Mouse (Mus musculus) adrenal gland, adult 2 months (tissue): ENCODE measurements at regions not wholly inside any gene's neighbourhood (a gene's known extent, or its start where the extent isn't known, plus 50 kb on each side); places are given as distances from the start of the nearest gene placed in this dataset.

ENCODE experiments used
- DNase-seq: peaks from one replicate; pipeline ENCODE4 v3.0.0; 2021

GRCm38 (mm10) chr8:89415287-89415686 lies 371.3 kb upstream of the Sall1 start:
- no peak for DNase-seq

GRCm38 (mm10) chr8:89412500-89412899 lies 368.5 kb upstream of the Sall1 start:
- no peak for DNase-seq

GRCm38 (mm10) chr8:89412046-89412445 lies 368.1 kb upstream of the Sall1 start:
- no peak for DNase-seq

GRCm38 (mm10) chr8:89406688-89407087 lies 362.7 kb upstream of the Sall1 start:
- no peak for DNase-seq

- DNase-seq: no peak
Observed at GRCm38 (mm10) chr8:89404287-89404686, 360.3 kb upstream of the Sall1 start.

GRCm38 (mm10) chr8:89396673-89397072 lies 352.7 kb upstream of the Sall1 start:
- no peak for DNase-seq

GRCm38 (mm10) chr8:89392749-89393148 lies 348.8 kb upstream of the Sall1 start:
- DNase-seq: no peak

GRCm38 (mm10) chr8:89388761-89389160 lies 344.8 kb upstream of the Sall1 start:
- DNase-seq: no peak

- no peak for DNase-seq
Observed at GRCm38 (mm10) chr8:89387295-89387694, 343.3 kb upstream of the Sall1 start.

GRCm38 (mm10) chr8:89385028-89385427 lies 341.1 kb upstream of the Sall1 start:
- DNase-seq: no peak

- no peak for DNase-seq
Observed at GRCm38 (mm10) chr8:89383781-89384180, 339.8 kb upstream of the Sall1 start.

GRCm38 (mm10) chr8:89382538-89383380 lies 338.8 kb upstream of the Sall1 start:
- no peak for DNase-seq

GRCm38 (mm10) chr8:89380436-89380835 lies 336.5 kb upstream of the Sall1 start:
- DNase-seq: no peak

- peak; percentile 2 for DNase-seq
Observed at GRCm38 (mm10) chr8:89372761-89373160, 328.8 kb upstream of the Sall1 start.

GRCm38 (mm10) chr8:89371773-89372132 lies 327.8 kb upstream of the Sall1 start:
- no peak for DNase-seq

- no peak for DNase-seq
Observed at GRCm38 (mm10) chr8:89370816-89371772, 327.1 kb upstream of the Sall1 start.

- no peak for DNase-seq
Observed at GRCm38 (mm10) chr8:89365430-89365829, 321.5 kb upstream of the Sall1 start.

GRCm38 (mm10) chr8:89358411-89358810 lies 314.4 kb upstream of the Sall1 start:
- no peak for DNase-seq

- no peak for DNase-seq
Observed at GRCm38 (mm10) chr8:89345547-89345946, 301.6 kb upstream of the Sall1 start.

- DNase-seq: no peak
Observed at GRCm38 (mm10) chr8:89341686-89342085, 297.7 kb upstream of the Sall1 start.

GRCm38 (mm10) chr8:89335416-89335815 lies 291.5 kb upstream of the Sall1 start:
- no peak for DNase-seq

GRCm38 (mm10) chr8:89325751-89326351 lies 281.9 kb upstream of the Sall1 start:
- DNase-seq: no peak

GRCm38 (mm10) chr8:89325248-89325645 lies 281.3 kb upstream of the Sall1 start:
- no peak for DNase-seq
